Mouse (Mus musculus) E14TG2a.4 (cell line): Measurements from ENCODE around the gene Cdk17.

ENCODE experiments used
- H3K27me3 ChIP-seq: 2 replicates; pipeline ENCODE4 v1.6.1; 2014; ENCODE audit warnings: low read length, control low read depth; ENCODE audit not compliant: insufficient read depth
- H3K36me3 ChIP-seq: 2 replicates; pipeline ENCODE4 v1.6.1; 2014; ENCODE audit warnings: low read length, control low read depth; ENCODE audit not compliant: insufficient read depth
- H3K4me1 ChIP-seq: replicated peaks from 2 replicates; pipeline ENCODE4 v1.6.1; 2014; ENCODE audit warnings: low read depth, low read length, control low read depth
- H3K4me3 ChIP-seq: replicated peaks from 2 replicates; pipeline ENCODE4 v1.5.1; 2014; ENCODE audit warnings: mild to moderate bottlenecking, low read length
- H3K9me3 ChIP-seq: 2 replicates; pipeline ENCODE4 v1.6.1; 2014; ENCODE audit warnings: low read length, control low read depth
- CTCF ChIP-seq: conservative IDR thresholded peaks from 2 replicates; pipeline ENCODE4 v1.5.1; 2014; ENCODE audit warnings: low read length
- NANOG ChIP-seq: IDR thresholded peaks from 2 replicates; pipeline ENCODE4 v1.6.1; 2014; ENCODE audit warnings: borderline replicate concordance, low read length, mixed read lengths
- POU5F1 ChIP-seq: IDR thresholded peaks from 2 replicates; pipeline ENCODE4 v1.6.1; 2014; ENCODE audit warnings: low read length, borderline replicate concordance

Cdk17 gene

GRCm38 (mm10) chr10:93228401-93229007, 67.8 kb downstream of the Cdk17 start:
- no peaks in the 10 kb centered on the region for H3K27me3 ChIP-seq
- H3K4me3 ChIP-seq, result no peak overlapping the region
- no peaks in the 10 kb centered on the region; the same call in 1 of the 2 replicates for H3K4me1 ChIP-seq
- H3K36me3 ChIP-seq, result peaks cover 47% of the 10 kb centered on the region
- TF ChIP-seq POU5F1 (no peak), NANOG (no peak), CTCF (no peak)
- no peaks in the 10 kb centered on the region for H3K9me3 ChIP-seq

GRCm38 (mm10) chr10:93231490-93231889, 70.8 kb downstream of the Cdk17 start:
- no peak overlapping the region for H3K4me3 ChIP-seq
- peaks cover 66% of the 10 kb centered on the region for H3K36me3 ChIP-seq
- H3K27me3 ChIP-seq, result no peaks in the 10 kb centered on the region
- TF ChIP-seq POU5F1 (no peak), CTCF (no peak)
- no peaks in the 10 kb centered on the region for H3K4me1 ChIP-seq
- no peaks in the 10 kb centered on the region for H3K9me3 ChIP-seq

- Histone ChIP-seq H3K9me3 (no peaks in the 10 kb centered on the region), H3K27me3 (no peaks in the 10 kb centered on the region), H3K4me3 (no peak overlapping the region), H3K36me3 (peaks cover 63% of the 10 kb centered on the region), H3K4me1 (no peaks in the 10 kb centered on the region)
- TF ChIP-seq POU5F1 (no peak), CTCF (no peak), NANOG (no peak)
These were observed 71.2 kb downstream of the Cdk17 start for GRCm38 (mm10) chr10:93231893-93232292.

- Histone ChIP-seq H3K4me3 (no peak overlapping the region), H3K9me3 (no peaks in the 10 kb centered on the region), H3K27me3 (no peaks in the 10 kb centered on the region), H3K4me1 (peaks cover 8% of the 10 kb centered on the region), H3K36me3 (peaks cover 61% of the 10 kb centered on the region)
- TF ChIP-seq NANOG (no peak), POU5F1 (no peak), CTCF (no peak)
These were observed 73.1 kb downstream of the Cdk17 start for GRCm38 (mm10) chr10:93233665-93234194.

GRCm38 (mm10) chr10:93234692-93235091, 74.0 kb downstream of the Cdk17 start:
- peaks cover 68% of the 10 kb centered on the region for H3K36me3 ChIP-seq
- no peaks in the 10 kb centered on the region for H3K27me3 ChIP-seq
- H3K9me3 ChIP-seq, result no peaks in the 10 kb centered on the region
- H3K4me1 ChIP-seq, result peaks cover 14% of the 10 kb centered on the region
- TF ChIP-seq NANOG (no peak), CTCF (no peak), POU5F1 (no peak)
- no peak overlapping the region for H3K4me3 ChIP-seq

- TF ChIP-seq CTCF (no peak), NANOG (no peak), POU5F1 (no peak)
- Histone ChIP-seq H3K27me3 (no peaks in the 10 kb centered on the region), H3K4me3 (no peak overlapping the region), H3K4me1 (peaks cover 47% of the 10 kb centered on the region), H3K9me3 (no peaks in the 10 kb centered on the region), H3K36me3 (peaks cover 60% of the 10 kb centered on the region)
These were observed 78.6 kb downstream of the Cdk17 start for GRCm38 (mm10) chr10:93239201-93239806.

GRCm38 (mm10) chr10:93242208-93242607, 81.5 kb downstream of the Cdk17 start:
- Histone ChIP-seq H3K4me1 (peaks cover 57% of the 10 kb centered on the region), H3K9me3 (no peaks in the 10 kb centered on the region), H3K4me3 (no peak overlapping the region), H3K36me3 (peaks cover 50% of the 10 kb centered on the region), H3K27me3 (no peaks in the 10 kb centered on the region)
- TF ChIP-seq NANOG (peak; percentile 83), CTCF (no peak), POU5F1 (no peak)

GRCm38 (mm10) chr10:93242861-93243260, 82.2 kb downstream of the Cdk17 start:
- H3K4me1 ChIP-seq, result peaks cover 64% of the 10 kb centered on the region
- H3K4me3 ChIP-seq, result no peak overlapping the region
- H3K36me3 ChIP-seq, result peaks cover 50% of the 10 kb centered on the region
- H3K27me3 ChIP-seq, result no peaks in the 10 kb centered on the region
- H3K9me3 ChIP-seq, result no peaks in the 10 kb centered on the region
- TF ChIP-seq CTCF (no peak), POU5F1 (no peak), NANOG (no peak)

GRCm38 (mm10) chr10:93244209-93244705, 83.6 kb downstream of the Cdk17 start:
- peaks cover 46% of the 10 kb centered on the region for H3K36me3 ChIP-seq
- H3K4me1 ChIP-seq, result peaks cover 63% of the 10 kb centered on the region
- H3K4me3 ChIP-seq, result no peak overlapping the region
- no peaks in the 10 kb centered on the region for H3K9me3 ChIP-seq
- no peaks in the 10 kb centered on the region for H3K27me3 ChIP-seq
- no peak for TF ChIP-seq NANOG
- no peak for TF ChIP-seq POU5F1
- TF ChIP-seq CTCF, result no peak
